Mouse (Mus musculus) sigmoid colon, adult 10 weeks (tissue): Measurements from ENCODE around the gene Teddm2. TPM values are rescaled to one million over a fixed set of nuclear protein-coding genes. Genes with fewer than 3 reads are reported as not detected.

Experiments
- polyA plus RNA-seq: library from polyadenylated mRNA; stranded (reverse); fragments of 350-450 nt; fragmentation: Illumina TruSeq; extraction: RNeasy Lipid Tissue Mini Kit (QIAGEN cat#74804); gene quantifications from one replicate; pipeline ENCODE4 v1.2.3, GENCODE M21; 2014; ENCODE audit warnings: low read depth, low replicate concordance

Gene Teddm2
- polyA plus RNA-seq = 1.1 TPM

DNA sequence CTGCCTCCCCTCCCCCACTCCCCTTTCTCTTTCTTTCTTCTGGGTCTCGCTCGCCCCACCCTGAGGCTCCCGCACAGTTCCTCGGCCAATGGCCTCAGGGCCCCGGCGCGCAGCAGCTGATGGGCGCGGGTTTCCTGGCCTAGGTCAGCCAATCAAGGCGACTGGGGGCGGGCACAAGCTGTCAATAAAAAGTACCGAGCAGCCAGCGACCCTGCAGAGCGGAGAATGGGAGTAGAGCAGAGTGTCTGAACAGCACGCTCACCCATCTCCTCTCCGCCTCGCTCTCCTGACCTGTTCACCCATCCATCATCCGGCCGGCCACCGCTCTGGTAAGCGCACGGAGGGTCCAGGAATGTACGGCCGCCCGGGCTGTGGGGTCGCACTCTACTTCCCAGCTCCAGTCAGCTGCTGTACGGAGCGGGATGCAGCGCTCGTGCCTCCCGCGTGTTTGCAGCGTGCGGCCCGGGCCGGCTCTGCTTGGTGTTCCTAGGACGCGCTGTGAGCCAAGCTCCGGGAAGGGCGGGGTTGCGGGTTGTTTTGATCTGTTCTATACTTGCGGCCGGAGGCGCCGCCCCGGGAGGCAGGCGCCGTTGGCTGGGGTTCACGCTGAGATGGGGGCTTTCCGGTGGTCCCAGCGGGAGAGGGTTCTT lies at the start of gene Teddm2, which contains the start of gene Glul:
TSS of gene Teddm2 (minus strand) at position 498 of the 650 bp plus-strand sequence.
TSS of gene Glul (plus strand) at position 214 of the 650 bp plus-strand sequence.

GRCm38 (mm10) chr1:153891442-153891841 lies 8.6 kb downstream of the Teddm2 start, which contains the start of gene Teddm1a:
TSS of gene Teddm1a (plus strand) at chr1:153891742.

DNA sequence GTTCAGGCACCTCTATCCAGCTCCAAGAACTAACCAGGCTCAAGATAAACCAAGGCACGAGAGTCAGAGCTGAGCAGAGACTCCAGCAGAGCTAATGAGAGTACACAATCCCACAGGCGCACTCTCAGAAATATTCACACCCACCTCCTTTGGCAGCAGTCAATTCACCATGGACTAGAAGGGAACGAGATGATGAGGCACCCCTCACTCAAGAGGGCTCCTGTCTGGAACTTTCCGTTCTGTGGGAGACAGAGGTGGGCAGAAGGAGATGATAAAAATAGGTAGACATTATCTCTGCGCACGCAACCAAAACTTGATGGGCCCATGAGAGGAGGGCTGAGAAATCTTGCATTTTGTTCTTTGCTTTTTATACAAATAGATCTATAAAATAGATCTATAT lies 26.0 kb downstream of the Teddm2 start, which contains the start of gene Teddm1b:
TSS of gene Teddm1b (plus strand) at position 301 of the 400 bp plus-strand sequence.

GRCm38 (mm10) chr1:153844042-153844441 lies 56.0 kb downstream of the Teddm2 start, which contains the start of gene Rgsl1:
TSS of gene Rgsl1 (minus strand) at chr1:153844142.

Other genes starting within 250 kb of the Teddm2 start
- gene Rgs8, start 247.2 kb downstream of the Teddm2 start, polyA plus RNA-seq = 0.69 TPM
- 1.4 TPM for gene Rgs16, start 159.9 kb downstream of the Teddm2 start, polyA plus RNA-seq
- 636 TPM for gene Rnasel, start 150.8 kb downstream of the Teddm2 start, polyA plus RNA-seq
- gene Rgsl1, start 56.1 kb downstream of the Teddm2 start, polyA plus RNA-seq = 0.63 TPM
- not detected for gene Teddm1b, start 25.9 kb downstream of the Teddm2 start, polyA plus RNA-seq
- not detected for gene Teddm1a, start 8.5 kb downstream of the Teddm2 start, polyA plus RNA-seq
- gene Glul, start 284 bp downstream of the Teddm2 start, polyA plus RNA-seq = 435 TPM